Mouse (Mus musculus) hindbrain, embryonic 12.5 days (tissue): ENCODE measurements around the gene Brat1. TPM values are rescaled to one million over a fixed set of nuclear protein-coding genes. Genes with fewer than 3 reads are reported as not detected.
"Not testable (repeated sequence)": the region's sequence is repeated elsewhere in the genome, so short reads cannot be mapped to it uniquely, and the experiment has no call there.

Experiments used
- ATAC-seq: fragments of 200-750 bp; cut with Nextera tagmentation; 2 replicates; pipeline ENCODE4 v1.8.0; 2017; ENCODE audit warnings: moderate TSS enrichment; ENCODE audit not compliant: low FRiP score
- H3K27ac ChIP-seq: fragments of 300-500 bp; sonication (generic); 2 replicates; pipeline ENCODE4 v1.5.1; 2016; ENCODE audit warnings: mild to moderate bottlenecking
- H3K27me3 ChIP-seq: fragments of 300-500 bp; sonication (generic); 2 replicates; pipeline ENCODE4 v1.6.1; 2016; ENCODE audit warnings: mild to moderate bottlenecking
- H3K36me3 ChIP-seq: fragments of 300-500 bp; sonication (generic); 2 replicates; pipeline ENCODE4 v1.6.1; 2016; ENCODE audit warnings: mild to moderate bottlenecking
- H3K4me1 ChIP-seq: fragments of 300-500 bp; sonication (generic); 2 replicates; pipeline ENCODE4 v1.6.1; 2016
- H3K4me2 ChIP-seq: fragments of 300-500 bp; sonication (generic); replicated peaks from 2 replicates; pipeline ENCODE4 v1.6.1; 2016; ENCODE audit warnings: mild to moderate bottlenecking
- H3K4me3 ChIP-seq: fragments of 300-500 bp; sonication (generic); 2 replicates; pipeline ENCODE4 v1.5.1; 2016; ENCODE audit warnings: mild to moderate bottlenecking
- H3K9ac ChIP-seq: fragments of 300-500 bp; sonication (generic); 2 replicates; pipeline ENCODE4 v1.6.1; 2016; ENCODE audit warnings: mild to moderate bottlenecking, moderate library complexity
- H3K9me3 ChIP-seq: fragments of 300-500 bp; sonication (generic); replicated peaks from 2 replicates; pipeline ENCODE4 v1.6.1; 2016; ENCODE audit warnings: mild to moderate bottlenecking
- WGBS: fragments of 180-500 bp; shearing (Covaris S2); methylation state at CpG from one replicate; pipeline ENCODE4 v1.1.7; 2016; 5-methylcytosine and 5-hydroxymethylcytosine counted together
- polyA plus RNA-seq: library from polyadenylated mRNA; unstranded; fragments of >200 nt; fragmentation: Nextera tagmentation; extraction: Ambion mirVana; gene quantifications from 2 replicates; pipeline ENCODE4 v1.2.1, GENCODE M21; 2016

Brat1 gene
- 22.8 and 25.7 TPM in 2 replicates for polyA plus RNA-seq

- Histone ChIP-seq H3K9ac (peak within 1 kb of the TSS; percentile 78), H3K9me3 (no peaks in the 10 kb centered on the region), H3K27ac (peak within 1 kb of the TSS; percentile 88), H3K4me1 (peaks cover 35% of the 10 kb centered on the region), H3K27me3 (no peaks in the 10 kb centered on the region), H3K36me3 (peaks cover 19% of the 10 kb centered on the region; the same call in 1 of the 2 replicates), H3K4me2 (peak within 1 kb of the TSS; percentile 73), H3K4me3 (peak within 1 kb of the TSS; percentile 66)
- WGBS, result under 1% methylated on average over 69 of the region's 69 CpGs
- ATAC-seq, result peak; percentile 94
Observed at GRCm38 (mm10) chr5:140704378-140705251, at the start of gene Brat1. Gene Brat1 (plus strand): TSS chr5:140705011.

- Histone ChIP-seq H3K4me3 (no peak overlapping the region), H3K9ac (0 out of 2 replicates have a peak overlapping the region, but pooled peaks have one; percentile 38), H3K4me1 (peaks cover 20% of the 10 kb centered on the region), H3K27ac (peak overlapping the region; percentile 64), H3K9me3 (no peaks in the 10 kb centered on the region), H3K36me3 (no peaks in the 10 kb centered on the region), H3K4me2 (no peak overlapping the region), H3K27me3 (no peaks in the 10 kb centered on the region)
- 28% methylated on average over 16 of the region's 16 CpGs for WGBS
- ATAC-seq, result peak; percentile 58
Observed at GRCm38 (mm10) chr5:140659607-140660272, 45.1 kb upstream of the Brat1 start.

GRCm38 (mm10) chr5:140660398-140660797 is 44.4 kb upstream of the Brat1 start:
- Histone ChIP-seq H3K4me2 (no peak overlapping the region), H3K4me3 (no peak overlapping the region), H3K9me3 (no peaks in the 10 kb centered on the region), H3K27me3 (no peaks in the 10 kb centered on the region), H3K27ac (peak overlapping the region; percentile 62; the same call in 1 of the 2 replicates), H3K4me1 (peaks cover 20% of the 10 kb centered on the region), H3K36me3 (no peaks in the 10 kb centered on the region), H3K9ac (0 out of 2 replicates have a peak overlapping the region, but pooled peaks have one; percentile 38)
- no peak for ATAC-seq
- WGBS, result 64% methylated on average over 1 of the region's 1 CpGs

GRCm38 (mm10) chr5:140661427-140661826 is 43.4 kb upstream of the Brat1 start:
- Histone ChIP-seq H3K27ac (no peak overlapping the region), H3K27me3 (no peaks in the 10 kb centered on the region), H3K36me3 (no peaks in the 10 kb centered on the region), H3K4me1 (peaks cover 20% of the 10 kb centered on the region), H3K4me2 (no peak overlapping the region), H3K9ac (no peak overlapping the region), H3K4me3 (no peak overlapping the region), H3K9me3 (no peaks in the 10 kb centered on the region)
- no peak for ATAC-seq
- WGBS, result 76% methylated on average over 8 of the region's 8 CpGs

GRCm38 (mm10) chr5:140661875-140662643 is 42.8 kb upstream of the Brat1 start:
- H3K9me3 ChIP-seq, result no peaks in the 10 kb centered on the region
- H3K4me2 ChIP-seq, result no peak overlapping the region
- no peaks in the 10 kb centered on the region for H3K27me3 ChIP-seq
- WGBS, result 69% methylated on average over 12 of the region's 12 CpGs
- no peak overlapping the region for H3K9ac ChIP-seq
- no peak for ATAC-seq
- H3K36me3 ChIP-seq, result no peaks in the 10 kb centered on the region
- H3K4me1 ChIP-seq, result peaks cover 20% of the 10 kb centered on the region
- H3K27ac ChIP-seq, result no peak overlapping the region
- H3K4me3 ChIP-seq, result no peak overlapping the region

GRCm38 (mm10) chr5:140662741-140663592 is 41.8 kb upstream of the Brat1 start:
- WGBS, result 68% methylated on average over 17 of the region's 17 CpGs
- H3K4me2 ChIP-seq, result no peak overlapping the region
- no peak overlapping the region for H3K9ac ChIP-seq

GRCm38 (mm10) chr5:140663621-140664180 is 41.1 kb upstream of the Brat1 start:
- Histone ChIP-seq H3K9ac (no peak overlapping the region), H3K27me3 (no peaks in the 10 kb centered on the region), H3K4me2 (no peak overlapping the region), H3K4me3 (no peak overlapping the region), H3K36me3 (peaks cover 3% of the 10 kb centered on the region), H3K27ac (no peak overlapping the region), H3K4me1 (peaks cover 20% of the 10 kb centered on the region), H3K9me3 (0 out of 2 replicates have a peak, but pooled peaks cover 1% of the 10 kb centered on the region)
- ATAC-seq, result no peak
- 68% methylated on average over 7 of the region's 7 CpGs for WGBS

More at GRCm38 (mm10) chr5:140662741-140663592, 41.8 kb upstream of the Brat1 start:
- no peaks in the 10 kb centered on the region for H3K36me3 ChIP-seq
- peaks cover 20% of the 10 kb centered on the region for H3K4me1 ChIP-seq
- H3K27me3 ChIP-seq, result no peaks in the 10 kb centered on the region
- no peak for ATAC-seq
- no peak overlapping the region for H3K27ac ChIP-seq
- no peak overlapping the region for H3K4me3 ChIP-seq
- no peaks in the 10 kb centered on the region for H3K9me3 ChIP-seq

GRCm38 (mm10) chr5:140672115-140672514 is 32.7 kb upstream of the Brat1 start:
- Histone ChIP-seq H3K4me3 (no peak overlapping the region), H3K36me3 (peaks cover 66% of the 10 kb centered on the region), H3K27ac (no peak overlapping the region), H3K4me1 (no peaks in the 10 kb centered on the region), H3K9me3 (0 out of 2 replicates have a peak, but pooled peaks cover 8% of the 10 kb centered on the region), H3K9ac (no peak overlapping the region), H3K4me2 (no peak overlapping the region), H3K27me3 (no peaks in the 10 kb centered on the region)
- WGBS, result 91% methylated on average over 6 of the region's 6 CpGs
- no peak for ATAC-seq

- 93% methylated on average over 6 of the region's 6 CpGs for WGBS
- H3K4me3 ChIP-seq, ATAC-seq, H3K27ac ChIP-seq, H3K4me2 ChIP-seq, H3K4me1 ChIP-seq, H3K27me3 ChIP-seq, H3K9me3 ChIP-seq, H3K9ac ChIP-seq: not testable (repeated sequence)
- H3K36me3 ChIP-seq, result peaks cover 71% of the 10 kb centered on the region
Observed at GRCm38 (mm10) chr5:140672603-140673002, 32.2 kb upstream of the Brat1 start.

- no peak overlapping the region for H3K27ac ChIP-seq
- 0 out of 2 replicates have a peak, but pooled peaks cover 3% of the 10 kb centered on the region for H3K9me3 ChIP-seq
- no peaks in the 10 kb centered on the region for H3K27me3 ChIP-seq
- H3K4me1 ChIP-seq, result no peaks in the 10 kb centered on the region
- H3K4me2 ChIP-seq, result no peak overlapping the region
- WGBS, result 89% methylated on average over 17 of the region's 17 CpGs
- H3K36me3 ChIP-seq, result peaks cover 78% of the 10 kb centered on the region
- no peak overlapping the region for H3K4me3 ChIP-seq
- ATAC-seq, result no peak
- no peak overlapping the region for H3K9ac ChIP-seq
Observed at GRCm38 (mm10) chr5:140674036-140674435, 30.8 kb upstream of the Brat1 start.

- 73% methylated on average over 11 of the region's 11 CpGs for WGBS
- no peak overlapping the region for H3K4me2 ChIP-seq
- no peaks in the 10 kb centered on the region for H3K27me3 ChIP-seq
- no peak overlapping the region; the same call in 1 of the 2 replicates for H3K27ac ChIP-seq
- no peak overlapping the region for H3K9ac ChIP-seq
- H3K4me3 ChIP-seq, result no peak overlapping the region
- no peaks in the 10 kb centered on the region for H3K4me1 ChIP-seq
- no peaks in the 10 kb centered on the region for H3K9me3 ChIP-seq
- peaks cover 68% of the 10 kb centered on the region for H3K36me3 ChIP-seq
- no peak for ATAC-seq
Observed at GRCm38 (mm10) chr5:140675079-140675478, 29.7 kb upstream of the Brat1 start.
